Mouse (Mus musculus) bone marrow, adult 2 months (tissue): Measurements from ENCODE around the gene Usp42.

Source experiments
- CTCF ChIP-seq: fragments of 200-500 bp; IDR thresholded peaks from 2 replicates; pipeline ENCODE4 v1.5.1; 2011; ENCODE audit warnings: low read length, control low read depth; ENCODE audit not compliant: control insufficient read depth, insufficient read depth
- POLR2A ChIP-seq: fragments of 200-500 bp; IDR thresholded peaks from 2 replicates; pipeline ENCODE4 v1.6.1; 2011; ENCODE audit warnings: low read depth, mild to moderate bottlenecking, control low read depth, low read length, borderline replicate concordance; ENCODE audit not compliant: control insufficient read depth

DNA sequence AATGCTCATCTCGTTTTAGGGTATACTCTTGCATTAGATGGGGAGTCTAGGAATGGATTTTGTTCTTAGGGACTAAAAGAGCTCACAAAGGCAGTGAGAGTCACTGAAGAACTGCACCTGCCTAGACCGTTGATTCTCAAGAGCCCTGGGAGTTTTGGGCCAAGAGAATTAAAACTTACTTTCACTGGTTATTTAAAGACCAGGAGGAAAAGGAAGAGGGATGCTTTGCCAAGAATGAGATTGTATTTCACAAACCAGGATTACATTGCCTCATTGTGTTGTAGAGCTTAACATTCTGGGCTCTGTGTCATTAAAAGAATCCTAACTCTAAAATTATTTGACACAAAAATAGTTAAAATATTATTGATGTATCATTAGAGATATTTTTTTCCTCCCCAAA, 66.5 kb downstream of the Usp42 start:
- TF ChIP-seq CTCF (no peak), POLR2A (no peak)
